Mouse (Mus musculus): ENCODE measurements around the gene Olfr1406. TPM values are rescaled to one million over a fixed set of nuclear protein-coding genes. Genes with fewer than 3 reads are reported as not detected.

Olfr1406 gene
- polyA plus RNA-seq, 1 experiment = not detected

- TF ChIP-seq CTCF (IDR thresholded peaks at IDR 0.05; ENCODE audit: control insufficient read depth, insufficient read depth, low read length) = no peak
- TF ChIP-seq POLR2A (IDR thresholded peaks at IDR 0.05; ENCODE audit: borderline replicate concordance, control insufficient read depth, low read depth, low read length) = no peak
- WGBS = 53% methylated on average over 2 of the region's 2 CpGs
- no peak within 1 kb of the TSS for H3K4me3 ChIP-seq (replicated peaks; ENCODE audit: control insufficient read depth, low read depth, low read length)
- H3K27ac ChIP-seq (ENCODE audit: control insufficient read depth, insufficient read depth, low read depth, low read length, poor library complexity) = no peak within 1 kb of the TSS
- H3K4me1 ChIP-seq (ENCODE audit: control insufficient read depth, insufficient read depth, low read length) = no peaks in the 10 kb centered on the region
Observed at GRCm38 (mm10) chr1:173137274-173137673, 53.2 kb downstream of the Olfr1406 start, which contains the start of gene Olfr1408. Gene Olfr1408 (minus strand): TSS chr1:173137374.

Other genes with a start within 250 kb of the Olfr1406 start
- not detected in 2 replicates for gene Olfr16, start 240.2 kb downstream of the Olfr1406 start, polyA plus RNA-seq (2011; ENCODE audit: insufficient read depth, insufficient read length, low replicate concordance, missing spikeins)
- gene Olfr1408, start 53.3 kb downstream of the Olfr1406 start, polyA plus RNA-seq (2011; ENCODE audit: insufficient read depth, insufficient read length, low replicate concordance, missing spikeins) = not detected in 2 replicates
- not detected in 2 replicates for gene Olfr218, start 7.2 kb upstream of the Olfr1406 start, polyA plus RNA-seq (2011; ENCODE audit: insufficient read depth, insufficient read length, low replicate concordance, missing spikeins)
- gene Olfr1404, start 21.8 kb upstream of the Olfr1406 start, polyA plus RNA-seq (2011; ENCODE audit: insufficient read depth, insufficient read length, low replicate concordance, missing spikeins) = not detected in 2 replicates
- not detected in 2 replicates for gene Fcer1a, start 36.6 kb upstream of the Olfr1406 start, polyA plus RNA-seq (2011; ENCODE audit: insufficient read depth, insufficient read length, low replicate concordance, missing spikeins)
- gene Olfr418, start 75.4 kb upstream of the Olfr1406 start, polyA plus RNA-seq (2011; ENCODE audit: insufficient read depth, insufficient read length, low replicate concordance, missing spikeins) = not detected in 2 replicates
- gene Mptx2, start 87.1 kb upstream of the Olfr1406 start, polyA plus RNA-seq (2011; ENCODE audit: insufficient read depth, insufficient read length, low replicate concordance, missing spikeins) = not detected in 2 replicates
- gene Ackr1, start 143.1 kb upstream of the Olfr1406 start, polyA plus RNA-seq (2011; ENCODE audit: insufficient read depth, insufficient read length, low replicate concordance, missing spikeins) = 25.2 and 25.7 TPM in 2 replicates
- 13.1 and 29.2 TPM in 2 replicates for gene Aim2, start 160.2 kb upstream of the Olfr1406 start, polyA plus RNA-seq (2011; ENCODE audit: insufficient read depth, insufficient read length, low replicate concordance, missing spikeins)
- gene Cadm3, start 177.1 kb upstream of the Olfr1406 start, polyA plus RNA-seq (2011; ENCODE audit: insufficient read depth, insufficient read length, low replicate concordance, missing spikeins) = 1.7 TPM in 1 of 2 replicates, not detected in the other

All from bone marrow, adult 2 months (tissue).